In genomic region chr10:41182644-41183043, GRCm38 (mm10) we compare ENCODE assay signal across 21 mouse cellular contexts.
DNase-seq lines count a peak whose midpoint lies in the region; ATAC-seq lines count a peak whose summit lies in the region.
"Had no signal": no experiment of that assay in that cellular context is flagged by ENCODE, and none has a peak within 500 bp of the region (broad histone marks: within the 10 kb centered on the region; RNA-seq: fewer than 3 reads in every experiment).

No protein-coding gene starts in this region.

- no peaks in the 10 kb centered on the region for H3K9me3 ChIP-seq in heart, embryonic 11.5 days (replicated peaks; ENCODE audit: control insufficient read depth, low read length)
- no peaks in the 10 kb centered on the region for H3K9me3 ChIP-seq in limb, embryonic 10.5 days (replicated peaks)
- H3K9me3 ChIP-seq: embryonic facial prominence, embryonic 10.5 days; embryonic facial prominence, embryonic 12.5 days; forebrain, embryonic 12.5 days; G1E had no signal

- H3K9ac ChIP-seq in heart, embryonic 11.5 days (ENCODE audit: low read depth, low read length): no peak overlapping the region
- H3K9ac ChIP-seq: embryonic facial prominence, embryonic 12.5 days; forebrain, embryonic 12.5 days; forebrain, postnatal 0 days had no signal

- peak; percentile 60 for DNase-seq in heart, adult 11 months
- peak; percentile 6 for DNase-seq in ES-CJ7 (ENCODE audit: low read depth, low spot score)
- peak; percentile 68 for DNase-seq in R1 (ENCODE audit: low read depth, low spot score)
- no peak for DNase-seq in limb, embryonic 10.5 days (ENCODE audit: low spot score)
- no peak for DNase-seq in thymus, postnatal 14 days
- DNase-seq: adrenal gland, adult 2 months; adrenal gland, postnatal 10 days; adrenal gland, postnatal 25 days; cerebellum, adult 11 months; cerebellum, adult 18-20 months; cerebellum, adult 8-10 months; cerebellum, postnatal 10 days; cerebellum, postnatal 25 days; forebrain, postnatal 0 days had no signal

- H3K4me3 ChIP-seq in heart, embryonic 11.5 days (ENCODE audit: low read depth, low read length): no peak overlapping the region
- H3K4me3 ChIP-seq in limb, embryonic 10.5 days: no peak overlapping the region
- H3K4me3 ChIP-seq: embryonic facial prominence, embryonic 10.5 days; embryonic facial prominence, embryonic 12.5 days; forebrain, embryonic 12.5 days had no signal

- no peak for ATAC-seq in heart, embryonic 11.5 days (replicated peaks; ENCODE audit: insufficient number of reproducible peaks, low FRiP score, low TSS enrichment)
- ATAC-seq: forebrain, embryonic 14.5 days; forebrain, postnatal 0 days; Patski had no signal

- no peak overlapping the region for H3K27ac ChIP-seq in heart, embryonic 11.5 days (ENCODE audit: low read depth, low read length)
- H3K27ac ChIP-seq in limb, embryonic 10.5 days: no peak overlapping the region
- H3K27ac ChIP-seq: embryonic facial prominence, embryonic 10.5 days; embryonic facial prominence, embryonic 12.5 days; forebrain, embryonic 12.5 days had no signal

- WGBS in heart, embryonic 11.5 days (ENCODE audit: insufficient replicate concordance): 17% methylated on average over 6 of the region's 6 CpGs
- 22% methylated on average over 6 of the region's 6 CpGs for WGBS in limb, embryonic 10.5 days

- no peak overlapping the region for H3K4me2 ChIP-seq in heart, embryonic 11.5 days
- H3K4me2 ChIP-seq: embryonic facial prominence, embryonic 12.5 days; forebrain, embryonic 12.5 days had no signal

- no peaks in the 10 kb centered on the region for H3K27me3 ChIP-seq in heart, embryonic 11.5 days (ENCODE audit: control insufficient read depth, insufficient read depth, low read length)
- H3K27me3 ChIP-seq in limb, embryonic 10.5 days (ENCODE audit: low read depth, poor library complexity, severe bottlenecking): peaks cover 5% of the 10 kb centered on the region; the same call in 1 of the 2 replicates
- H3K27me3 ChIP-seq: embryonic facial prominence, embryonic 12.5 days; forebrain, embryonic 12.5 days; Patski had no signal

- H3K36me3 ChIP-seq in heart, embryonic 11.5 days (ENCODE audit: control insufficient read depth, insufficient read depth, low read length): no peaks in the 10 kb centered on the region
- no peaks in the 10 kb centered on the region for H3K36me3 ChIP-seq in limb, embryonic 10.5 days
- H3K36me3 ChIP-seq: embryonic facial prominence, embryonic 10.5 days; embryonic facial prominence, embryonic 12.5 days; forebrain, embryonic 12.5 days had no signal

- no peaks in the 10 kb centered on the region for H3K4me1 ChIP-seq in heart, embryonic 11.5 days (ENCODE audit: control insufficient read depth, insufficient read depth, low read length)
- no peaks in the 10 kb centered on the region for H3K4me1 ChIP-seq in limb, embryonic 10.5 days
- H3K4me1 ChIP-seq: embryonic facial prominence, embryonic 10.5 days; embryonic facial prominence, embryonic 12.5 days had no signal

Comparison
In these comparisons a context has a peak if more than half of its experiments do, and no peak if none do; other contexts are left out.
1. DNase-seq: peak in heart, adult 11 months (single experiment), ES-CJ7 (single experiment) and R1 (single experiment); none in limb, embryonic 10.5 days (single experiment) and thymus, postnatal 14 days (single experiment).